Mouse (Mus musculus) forebrain, embryonic 14.5 days (tissue): ENCODE data around the gene Hist1h2an. TPM values are rescaled to one million over a fixed set of nuclear protein-coding genes. Genes with fewer than 3 reads are reported as not detected.
"Not testable (repeated sequence)": the region's sequence is repeated elsewhere in the genome, so short reads cannot be mapped to it uniquely, and the experiment has no call there.

Source experiments
- ATAC-seq: fragments of 200-750 bp; cut with Nextera tagmentation; 2 replicates; pipeline ENCODE4 v1.8.0; 2017; ENCODE audit warnings: mild to moderate bottlenecking, moderate library complexity
- DNase-seq: peaks from one replicate; pipeline ENCODE4 v3.0.0-alpha.2; 2015; ENCODE audit warnings: low spot score
- H3K27ac ChIP-seq: fragments of 300-500 bp; sonication (generic); 2 replicates; pipeline ENCODE4 v1.5.1; 2014; ENCODE audit warnings: low read depth, mild to moderate bottlenecking, control low read depth, low read length, moderate library complexity
- H3K27me3 ChIP-seq: fragments of 300-500 bp; sonication (generic); replicated peaks from 2 replicates; pipeline ENCODE4 v1.6.1; 2014; ENCODE audit warnings: low read length, control low read depth, mixed read lengths; ENCODE audit not compliant: control insufficient read depth, insufficient read depth
- H3K36me3 ChIP-seq: fragments of 300-500 bp; sonication (generic); 2 replicates; pipeline ENCODE4 v1.6.1; 2014; ENCODE audit warnings: low read length, control low read depth; ENCODE audit not compliant: control insufficient read depth, insufficient read depth
- H3K4me1 ChIP-seq: fragments of 300-500 bp; sonication (generic); 2 replicates; pipeline ENCODE4 v1.6.1; 2014; ENCODE audit warnings: antibody characterized with exemption, low read length, control low read depth; ENCODE audit not compliant: control insufficient read depth, insufficient read depth
- H3K4me2 ChIP-seq: fragments of 300-500 bp; sonication (generic); 2 replicates; pipeline ENCODE4 v1.6.1; 2014; ENCODE audit warnings: mild to moderate bottlenecking, control low read depth, low read length
- H3K4me3 ChIP-seq: fragments of 300-500 bp; sonication (generic); 2 replicates; pipeline ENCODE4 v1.5.1; 2014; ENCODE audit warnings: low read depth, low read length, control low read depth
- H3K9ac ChIP-seq: fragments of 300-500 bp; sonication (generic); 2 replicates; pipeline ENCODE4 v1.6.1; 2014; ENCODE audit warnings: mild to moderate bottlenecking, low read length, control low read depth, moderate library complexity
- H3K9me3 ChIP-seq: fragments of 300-500 bp; sonication (generic); replicated peaks from 2 replicates; pipeline ENCODE4 v1.6.1; 2016; ENCODE audit warnings: low read length, control low read depth, mixed read lengths; ENCODE audit not compliant: control insufficient read depth
- whole genome bisulfite sequencing: fragments of 180-500 bp; shearing (Covaris S2); extraction: QIAGEN DNeasy Blood & Tissue Kit; methylation state at CpG from one replicate; pipeline ENCODE4 v1.1.7; 2014; 5-methylcytosine and 5-hydroxymethylcytosine counted together
- microRNA-seq: library from miRNA; unstranded; fragments of <30 nt; microRNA quantifications from one replicate; pipeline ENCODE4, GENCODE M21; 2016
- polyA plus RNA-seq: library from polyadenylated mRNA; unstranded; fragments of >200 nt; fragmentation: Nextera tagmentation; extraction: Ambion mirVana; gene quantifications from 2 replicates; pipeline ENCODE4 v1.2.1, GENCODE M21; 2014

Gene Hist1h2an
- polyA plus RNA-seq, 1 experiment from 2014 or later, result 6.6 TPM

DNA sequence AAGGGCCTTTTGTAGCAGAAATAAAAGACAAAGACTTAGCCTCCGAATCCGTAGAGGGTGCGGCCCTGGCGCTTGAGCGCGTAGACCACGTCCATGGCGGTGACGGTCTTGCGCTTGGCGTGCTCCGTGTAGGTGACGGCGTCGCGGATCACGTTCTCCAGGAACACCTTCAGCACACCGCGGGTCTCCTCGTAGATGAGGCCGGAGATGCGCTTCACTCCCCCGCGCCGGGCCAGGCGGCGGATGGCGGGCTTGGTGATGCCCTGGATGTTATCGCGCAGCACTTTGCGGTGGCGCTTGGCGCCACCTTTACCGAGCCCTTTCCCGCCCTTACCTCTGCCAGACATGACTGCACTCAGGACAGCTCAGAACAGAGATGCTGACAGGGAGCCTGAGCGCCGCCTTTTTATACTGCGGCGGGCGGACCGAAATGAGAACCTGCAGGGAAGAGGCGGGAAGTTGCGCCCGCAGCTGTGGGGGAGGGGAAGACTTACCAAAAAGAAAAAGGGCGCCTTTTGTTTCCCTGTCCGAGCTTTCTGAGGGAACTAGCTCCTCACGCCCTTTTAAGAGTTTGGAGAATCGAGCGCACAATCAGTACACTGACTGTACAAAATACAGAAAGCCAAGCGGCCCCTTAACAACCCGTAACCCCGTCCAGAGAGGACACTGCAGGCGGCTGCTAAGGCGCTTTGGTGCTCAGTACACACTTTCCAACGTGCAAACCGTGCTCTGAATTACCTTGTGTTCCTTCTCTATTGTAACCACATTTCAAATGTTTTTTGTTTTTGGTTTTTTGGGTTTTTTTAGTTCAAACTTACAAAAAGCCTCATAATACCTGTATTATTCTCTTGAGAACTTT, 36.6 kb downstream of the Hist1h2an start, which contains the start of gene Hist1h4k:
TSS of gene Hist1h4k (minus strand) at position 347 of the 859 bp plus-strand sequence.
- Histone ChIP-seq H3K4me3 (peak within 1 kb of the TSS; percentile 54), H3K27ac (peak within 1 kb of the TSS; percentile 91), H3K9ac (peak within 1 kb of the TSS; percentile 70), H3K4me2 (peak within 1 kb of the TSS; percentile 83), H3K4me1 (peaks cover 26% of the 10 kb centered on the region)
- peak; percentile 85 for ATAC-seq
- not testable (repeated sequence) for H3K27me3 ChIP-seq, H3K36me3 ChIP-seq, H3K9me3 ChIP-seq
- DNase-seq, result peak; percentile 96
- under 1% methylated on average over 39 of the region's 56 CpGs for WGBS

DNA sequence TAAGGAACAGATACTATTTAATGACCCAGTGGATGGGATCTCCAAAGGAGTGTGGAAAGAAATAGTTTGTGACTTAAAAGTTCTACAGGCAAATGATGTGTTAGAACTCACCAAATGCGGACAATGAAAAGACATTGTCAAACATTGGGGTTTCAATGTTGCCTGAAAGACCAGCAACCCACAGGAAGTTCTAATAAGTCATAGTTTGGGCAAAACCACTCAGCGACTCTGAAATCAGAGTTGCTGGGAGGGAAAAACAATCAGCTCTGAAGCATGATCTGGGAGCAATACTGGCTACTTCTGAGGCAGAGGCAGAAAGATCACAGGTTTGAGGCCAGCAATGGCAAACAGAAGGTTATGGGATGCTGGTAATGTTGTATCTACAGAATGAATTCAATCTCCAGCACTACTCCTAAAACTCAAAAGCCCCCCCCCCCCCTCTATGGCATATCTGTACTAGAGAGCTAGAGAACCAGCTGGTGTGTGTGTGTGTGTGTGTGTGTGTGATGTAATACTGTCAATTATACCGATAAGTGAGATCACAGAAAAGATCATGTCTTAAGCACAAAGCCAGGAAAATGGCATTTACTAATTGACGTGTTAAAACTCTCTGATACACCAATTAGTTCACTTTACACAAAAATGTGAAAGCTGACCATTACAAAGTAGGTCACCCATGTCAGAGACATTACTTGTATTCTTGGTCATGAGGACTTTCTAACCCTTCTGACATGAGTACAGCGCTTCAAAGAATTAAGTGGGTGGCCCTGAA, 37.4 kb downstream of the Hist1h2an start:
- H3K4me3 ChIP-seq, result peak overlapping the region; percentile 54
- H3K4me2 ChIP-seq, result peak overlapping the region; percentile 83
- H3K9me3 ChIP-seq, result no peaks in the 10 kb centered on the region
- H3K27me3 ChIP-seq, result no peaks in the 10 kb centered on the region
- peaks cover 26% of the 10 kb centered on the region for H3K4me1 ChIP-seq
- no peak for ATAC-seq
- no peaks in the 10 kb centered on the region for H3K36me3 ChIP-seq
- WGBS, result 3% methylated on average over 5 of the region's 5 CpGs
- peak overlapping the region; percentile 70 for H3K9ac ChIP-seq
- peak; percentile 66 for DNase-seq
- peak overlapping the region; percentile 91 for H3K27ac ChIP-seq

DNA sequence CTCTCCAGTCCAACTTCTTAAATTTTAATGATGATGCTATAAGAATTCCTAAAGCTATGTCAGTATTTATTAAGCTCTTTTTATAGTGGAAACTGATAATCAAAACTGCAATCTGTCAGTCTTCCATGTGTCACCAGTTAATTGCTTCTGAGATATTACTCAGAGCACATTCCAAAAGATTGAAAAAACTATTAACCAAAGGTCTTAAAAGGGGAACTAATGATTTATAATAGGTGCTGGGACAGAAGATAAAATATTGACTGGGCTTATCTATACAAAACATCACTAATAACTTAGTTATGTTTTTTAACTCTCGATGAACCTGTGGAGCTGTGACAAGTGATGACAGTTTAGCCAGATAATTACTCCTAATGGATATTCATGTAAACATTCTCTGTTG, 42.0 kb downstream of the Hist1h2an start:
- Histone ChIP-seq H3K27ac (no peak overlapping the region), H3K4me1 (peaks cover 17% of the 10 kb centered on the region), H3K36me3 (no peaks in the 10 kb centered on the region), H3K9ac (no peak overlapping the region), H3K4me3 (no peak overlapping the region), H3K4me2 (no peak overlapping the region), H3K27me3 (no peaks in the 10 kb centered on the region), H3K9me3 (no peaks in the 10 kb centered on the region)
- WGBS, result 96% methylated on average over 1 of the region's 1 CpGs
- ATAC-seq (no peak), DNase-seq (no peak)

Small RNAs within 50 kb of the gene (microRNA-seq; reads per million reads assigned to microRNA genes)
- gene Gm19658 (not detected), gene Gm44346 (not detected), gene Gm44454 (not detected), gene Gm44466 (not detected)

Other genes starting within 250 kb of the Hist1h2an start
- 0.10 and 0.20 TPM in 2 replicates for gene Olfr1366, start 244.4 kb downstream of the Hist1h2an start, polyA plus RNA-seq
- not detected in 2 replicates for gene Olfr1535, start 227.3 kb downstream of the Hist1h2an start, polyA plus RNA-seq
- gene Olfr1364, start 205.5 kb downstream of the Hist1h2an start, polyA plus RNA-seq, result not detected in 2 replicates
- gene Olfr1362, start 173.2 kb downstream of the Hist1h2an start, polyA plus RNA-seq, result not detected in 2 replicates
- not detected in 2 replicates for gene Olfr11, start 144.7 kb downstream of the Hist1h2an start, polyA plus RNA-seq
- gene Olfr1361, start 123.8 kb downstream of the Hist1h2an start, polyA plus RNA-seq, result not detected in 2 replicates
- gene Olfr1360, start 109.8 kb downstream of the Hist1h2an start, polyA plus RNA-seq, result not detected in 2 replicates
- not detected in 2 replicates for gene Olfr1359, start 89.1 kb downstream of the Hist1h2an start, polyA plus RNA-seq
- 3.7 and 4.2 TPM in 2 replicates for gene Hist1h2bl, start 71.1 kb downstream of the Hist1h2an start, polyA plus RNA-seq
- gene Hist1h2ai, start 70.8 kb downstream of the Hist1h2an start, polyA plus RNA-seq, result 13.2 and 45.9 TPM in 2 replicates
- gene Hist1h3h, start 69.6 kb downstream of the Hist1h2an start, polyA plus RNA-seq, result 7.3 and 11.0 TPM in 2 replicates
- 2.5 and 3.9 TPM in 2 replicates for gene Hist1h2bm, start 65.2 kb downstream of the Hist1h2an start, polyA plus RNA-seq
- 1.7 TPM in 2 replicates for gene Hist1h4j, start 52.2 kb downstream of the Hist1h2an start, polyA plus RNA-seq
- gene Hist1h4k, start 36.7 kb downstream of the Hist1h2an start, polyA plus RNA-seq, result 2.7 and 4.6 TPM in 2 replicates
- gene Hist1h2ak, start 33.4 kb downstream of the Hist1h2an start, polyA plus RNA-seq, result 3.4 and 10.8 TPM in 2 replicates
- 0.90 and 2.5 TPM in 2 replicates for gene Hist1h2bn, start 33.1 kb downstream of the Hist1h2an start, polyA plus RNA-seq
- gene Hist1h1b, start 6.6 kb downstream of the Hist1h2an start, polyA plus RNA-seq, result 11.0 and 11.1 TPM in 2 replicates
- gene Hist1h3i, start 3.8 kb downstream of the Hist1h2an start, polyA plus RNA-seq, result 108 and 166 TPM in 2 replicates
- 0.84 and 1.5 TPM in 2 replicates for gene Hist1h2bp, start 243 bp upstream of the Hist1h2an start, polyA plus RNA-seq
- 9.2 and 17.1 TPM in 2 replicates for gene Hist1h2bq, start 23.0 kb upstream of the Hist1h2an start, polyA plus RNA-seq
- gene Hist1h2ao, start 23.2 kb upstream of the Hist1h2an start, polyA plus RNA-seq, result not detected in 2 replicates
- gene Hist1h4m, start 24.5 kb upstream of the Hist1h2an start, polyA plus RNA-seq, result not detected in 2 replicates
- gene Hist1h4n, start 45.0 kb upstream of the Hist1h2an start, polyA plus RNA-seq, result 4.6 and 16.7 TPM in 2 replicates
- gene Hist1h2ap, start 46.3 kb upstream of the Hist1h2an start, polyA plus RNA-seq, result 2,010 and 3,186 TPM in 2 replicates
- gene Hist1h2br, start 46.5 kb upstream of the Hist1h2an start, polyA plus RNA-seq, result 9.4 and 17.8 TPM in 2 replicates
- gene Zfp184, start 157.9 kb upstream of the Hist1h2an start, polyA plus RNA-seq, result 28.3 and 34.9 TPM in 2 replicates
- 0.14 TPM in 1 of 2 replicates, not detected in the other for gene Pom121l2, start 194.0 kb upstream of the Hist1h2an start, polyA plus RNA-seq
- gene Prss16, start 222.5 kb upstream of the Hist1h2an start, polyA plus RNA-seq, result 0.10 TPM in 1 of 2 replicates, not detected in the other
- gene Hist1h2ah, start 248.3 kb upstream of the Hist1h2an start, polyA plus RNA-seq, result 4.8 and 8.3 TPM in 2 replicates
- gene Hist1h2bk, start 248.7 kb upstream of the Hist1h2an start, polyA plus RNA-seq, result 2.5 and 3.5 TPM in 2 replicates